Mouse (Mus musculus): ENCODE results near the gene Olfr554. TPM values are rescaled to one million over a fixed set of nuclear protein-coding genes. Genes with fewer than 3 reads are reported as not detected.
A peak's percentile ranks its signal among the peaks of the same experiment; 100 is the strongest.
"Not testable (repeated sequence)": the region's sequence is repeated elsewhere in the genome, so short reads cannot be mapped to it uniquely, and the experiment has no call there.

Gene Olfr554
- polyA plus RNA-seq, 2 experiments, result not detected

DNA sequence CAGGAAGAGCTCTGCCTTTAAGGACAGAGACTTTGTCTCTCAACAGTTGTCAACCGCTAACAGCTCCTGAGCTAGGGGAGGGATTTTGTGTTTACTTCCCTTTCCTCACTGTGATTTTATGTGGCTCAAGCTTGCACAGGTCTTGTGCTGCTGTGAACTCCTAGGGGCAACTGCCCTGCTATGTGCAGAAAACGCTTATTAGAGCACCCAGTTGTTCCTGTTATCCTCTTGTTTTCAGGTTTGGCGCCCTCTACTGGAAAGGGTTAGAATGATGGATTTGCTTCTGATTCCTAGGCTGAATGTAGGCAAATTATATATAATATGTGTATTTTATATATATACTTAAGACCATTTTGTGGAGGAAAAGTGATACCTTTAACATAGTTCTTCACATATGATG, 1.6 kb upstream of the Olfr554 start:
- H3K27ac ChIP-seq, result no peak overlapping the region
- DNase-seq (ENCODE audit: low read depth in 3 of 3, low spot score in 3 of 3), result peak in 1 of 3 experiments; percentile 35
- no peak overlapping the region for H3K4me3 ChIP-seq (ENCODE audit: insufficient read depth in 1 of 2, low read depth in 2 of 2, low read length in 2 of 2)
- 20% methylated on average over 3 of the region's 3 CpGs for WGBS (ENCODE audit: insufficient replicate concordance)
- H3K4me2 ChIP-seq (ENCODE audit: low read depth), result no peak overlapping the region
- H3K9me3 ChIP-seq (ENCODE audit: control insufficient read depth, low read length), result no peaks in the 10 kb centered on the region
- H3K9ac ChIP-seq (replicated peaks), result no peak overlapping the region
- no peak for ATAC-seq (ENCODE audit: insufficient read depth)
- H3K4me1 ChIP-seq (replicated peaks; ENCODE audit: control insufficient read depth in 2 of 2, insufficient read depth in 2 of 2, low read length in 1 of 2), result no peaks in the 10 kb centered on the region
- TF ChIP-seq EP300 (IDR thresholded peaks at IDR 0.05; ENCODE audit: low read depth), result no peak
- TF ChIP-seq CTCF (IDR thresholded peaks at IDR 0.05; ENCODE audit: low read depth), result peak; percentile 67
- H3K36me3 ChIP-seq (replicated peaks; ENCODE audit: control insufficient read depth, insufficient read depth, low read depth), result no peaks in the 10 kb centered on the region
- no peaks in the 10 kb centered on the region for H3K27me3 ChIP-seq (ENCODE audit: control insufficient read depth, insufficient read depth, low read length)

DNA sequence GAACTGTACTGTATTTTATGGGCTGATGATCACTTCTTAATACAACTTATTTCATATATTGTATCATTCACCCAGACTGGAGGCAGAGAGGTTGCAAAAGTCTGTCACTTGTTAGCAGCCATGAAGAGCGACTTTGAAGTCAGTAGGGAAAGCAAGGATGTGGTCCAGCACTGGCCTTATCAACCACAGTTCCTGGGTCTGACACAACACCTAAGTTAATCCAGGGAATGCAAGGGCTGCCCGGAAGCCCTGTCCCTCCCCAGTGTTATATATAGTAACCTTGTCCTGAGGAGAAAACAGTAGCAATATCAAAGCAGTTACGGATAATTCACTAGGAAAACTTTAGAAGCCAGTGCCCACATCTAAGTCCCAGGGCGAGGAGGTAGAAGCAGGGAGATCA, 6.7 kb downstream of the Olfr554 start:
- not testable (repeated sequence) for H3K27me3 ChIP-seq (ENCODE audit: control insufficient read depth, insufficient read depth, low read length); H3K4me1 ChIP-seq (replicated peaks; ENCODE audit: control insufficient read depth in 2 of 2, insufficient read depth in 2 of 2, low read length in 1 of 2); ATAC-seq (ENCODE audit: insufficient read depth); H3K9me3 ChIP-seq (ENCODE audit: control insufficient read depth, low read length); H3K4me3 ChIP-seq (ENCODE audit: insufficient read depth in 1 of 2, low read depth in 2 of 2, low read length in 2 of 2); H3K9ac ChIP-seq (replicated peaks); H3K36me3 ChIP-seq (replicated peaks; ENCODE audit: control insufficient read depth, insufficient read depth, low read depth); DNase-seq (ENCODE audit: low read depth in 3 of 3, low spot score in 3 of 3); H3K4me2 ChIP-seq (ENCODE audit: low read depth); H3K27ac ChIP-seq
- WGBS (ENCODE audit: insufficient replicate concordance), result 57% methylated on average over 3 of the region's 4 CpGs

GRCm38 (mm10) chr7:102658523-102658922, 20.3 kb downstream of the Olfr554 start, which contains the start of gene Olfr555:
TSS of gene Olfr555 (plus strand) at chr7:102658823.
- Histone ChIP-seq H3K27me3 (ENCODE audit: control insufficient read depth, insufficient read depth, low read length) (no peaks in the 10 kb centered on the region), H3K9ac (replicated peaks) (no peak within 1 kb of the TSS), H3K4me1 (replicated peaks; ENCODE audit: control insufficient read depth in 2 of 2, insufficient read depth in 2 of 2, low read length in 1 of 2) (no peaks in the 10 kb centered on the region), H3K4me2 (ENCODE audit: low read depth) (no peak within 1 kb of the TSS), H3K4me3 (ENCODE audit: insufficient read depth in 1 of 2, low read depth in 2 of 2, low read length in 2 of 2) (no peak within 1 kb of the TSS), H3K27ac (no peak within 1 kb of the TSS), H3K36me3 (replicated peaks; ENCODE audit: control insufficient read depth, insufficient read depth, low read depth) (no peaks in the 10 kb centered on the region), H3K9me3 (ENCODE audit: control insufficient read depth, low read length) (no peaks in the 10 kb centered on the region)
- 41% methylated on average over 1 of the region's 1 CpGs for WGBS (ENCODE audit: insufficient replicate concordance)
- DNase-seq (ENCODE audit: low read depth in 3 of 3, low spot score in 3 of 3) (no peak), ATAC-seq (ENCODE audit: insufficient read depth) (no peak)
- TF ChIP-seq EP300 (IDR thresholded peaks at IDR 0.05; ENCODE audit: low read depth), result no peak
- no peak for TF ChIP-seq CTCF (IDR thresholded peaks at IDR 0.05; ENCODE audit: low read depth)

DNA sequence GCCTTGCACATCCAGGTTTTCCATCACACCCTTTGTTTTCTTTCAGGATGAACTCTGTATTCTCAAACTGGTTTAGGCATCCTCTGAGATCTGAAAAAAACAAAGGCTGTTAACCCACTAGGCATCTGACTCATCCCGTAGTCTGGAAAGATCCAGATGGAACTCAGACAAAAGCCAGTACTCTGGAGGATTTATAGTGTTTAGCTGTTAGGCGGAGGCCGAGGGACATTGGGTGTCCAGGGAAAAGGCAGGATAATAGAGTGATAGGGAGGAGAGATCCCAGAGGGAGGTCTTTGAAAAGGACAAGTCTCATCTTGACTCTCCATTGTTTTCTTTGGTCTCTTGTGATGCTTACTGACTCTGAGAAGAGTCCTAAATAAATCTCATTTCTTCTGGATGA, 26.4 kb downstream of the Olfr554 start, which contains the start of gene Olfr556:
Gene Olfr556 (plus strand): TSS at position 301 of the 400 bp plus-strand sequence.
- DNase-seq (ENCODE audit: low read depth in 3 of 3, low spot score in 3 of 3), result no peak
- 56% methylated on average over 3 of the region's 3 CpGs for WGBS (ENCODE audit: insufficient replicate concordance)

GRCm38 (mm10) chr7:102665378-102665777, 27.1 kb downstream of the Olfr554 start:
- H3K27ac ChIP-seq, result no peak overlapping the region
- H3K9me3 ChIP-seq (ENCODE audit: control insufficient read depth, low read length), result no peaks in the 10 kb centered on the region
- H3K4me1 ChIP-seq (replicated peaks; ENCODE audit: control insufficient read depth in 2 of 2, insufficient read depth in 2 of 2, low read length in 1 of 2), result no peaks in the 10 kb centered on the region
- DNase-seq (ENCODE audit: low read depth in 3 of 3, low spot score in 3 of 3) (no peak), ATAC-seq (ENCODE audit: insufficient read depth) (no peak)
- 28% methylated on average over 2 of the region's 2 CpGs for WGBS (ENCODE audit: insufficient replicate concordance)
- H3K4me2 ChIP-seq (ENCODE audit: low read depth), result no peak overlapping the region
- TF ChIP-seq EP300 (IDR thresholded peaks at IDR 0.05; ENCODE audit: low read depth) (no peak), CTCF (IDR thresholded peaks at IDR 0.05; ENCODE audit: low read depth) (peak; percentile 31; the same call in 1 of the 2 replicates)
- no peak overlapping the region for H3K4me3 ChIP-seq (ENCODE audit: insufficient read depth in 1 of 2, low read depth in 2 of 2, low read length in 2 of 2)
- no peaks in the 10 kb centered on the region for H3K27me3 ChIP-seq (ENCODE audit: control insufficient read depth, insufficient read depth, low read length)
- H3K9ac ChIP-seq (replicated peaks), result no peak overlapping the region
- H3K36me3 ChIP-seq (replicated peaks; ENCODE audit: control insufficient read depth, insufficient read depth, low read depth), result no peaks in the 10 kb centered on the region

More for the DNA sequence above, 26.4 kb downstream of the Olfr554 start, which contains the start of gene Olfr556:
- TF ChIP-seq EP300 (IDR thresholded peaks at IDR 0.05; ENCODE audit: low read depth) (no peak), CTCF (IDR thresholded peaks at IDR 0.05; ENCODE audit: low read depth) (no peak)
- Histone ChIP-seq H3K4me3 (ENCODE audit: insufficient read depth in 1 of 2, low read depth in 2 of 2, low read length in 2 of 2) (no peak within 1 kb of the TSS), H3K27me3 (ENCODE audit: control insufficient read depth, insufficient read depth, low read length) (no peaks in the 10 kb centered on the region), H3K36me3 (replicated peaks; ENCODE audit: control insufficient read depth, insufficient read depth, low read depth) (no peaks in the 10 kb centered on the region), H3K9ac (replicated peaks) (no peak within 1 kb of the TSS), H3K27ac (no peak within 1 kb of the TSS), H3K9me3 (ENCODE audit: control insufficient read depth, low read length) (no peaks in the 10 kb centered on the region), H3K4me1 (replicated peaks; ENCODE audit: control insufficient read depth in 2 of 2, insufficient read depth in 2 of 2, low read length in 1 of 2) (no peaks in the 10 kb centered on the region), H3K4me2 (ENCODE audit: low read depth) (no peak within 1 kb of the TSS)
- ATAC-seq (ENCODE audit: insufficient read depth), result no peak

Measured in liver, embryonic 14.5 days (tissue).